Mouse (Mus musculus): ENCODE measurements around the gene Gp2.

Gp2 gene

GRCm38 (mm10) chr7:119459185-119459584, at the start of gene Gp2:
TSS of gene Gp2 (minus strand) at chr7:119459285.
- no peak for ATAC-seq (ENCODE audit: low TSS enrichment)

GRCm38 (mm10) chr7:119490041-119490780, 31.1 kb upstream of the Gp2 start:
- ATAC-seq (ENCODE audit: low TSS enrichment) = peak; percentile 89

- ATAC-seq (ENCODE audit: low TSS enrichment) = peak; percentile 94
Observed at GRCm38 (mm10) chr7:119486683-119487082, 27.6 kb upstream of the Gp2 start.

GRCm38 (mm10) chr7:119484154-119484553, 25.1 kb upstream of the Gp2 start:
- ATAC-seq (ENCODE audit: low TSS enrichment) = no peak

- no peak for ATAC-seq (ENCODE audit: low TSS enrichment)
Observed at GRCm38 (mm10) chr7:119479256-119479655, 20.2 kb upstream of the Gp2 start, which contains the start of gene Umod. TSS of gene Umod (minus strand) at chr7:119479282.

GRCm38 (mm10) chr7:119476500-119477389, 17.7 kb upstream of the Gp2 start:
- no peak for ATAC-seq (ENCODE audit: low TSS enrichment)

GRCm38 (mm10) chr7:119454192-119454591, 4.9 kb downstream of the Gp2 start:
- no peak for ATAC-seq (ENCODE audit: low TSS enrichment)

GRCm38 (mm10) chr7:119443849-119444248, 15.2 kb downstream of the Gp2 start:
- no peak; the same call in 1 of the 2 replicates for ATAC-seq (ENCODE audit: low TSS enrichment)

- ATAC-seq (ENCODE audit: low TSS enrichment) = no peak
Observed at GRCm38 (mm10) chr7:119441938-119442337, 17.1 kb downstream of the Gp2 start.

GRCm38 (mm10) chr7:119427180-119427616, 31.9 kb downstream of the Gp2 start:
- peak; percentile 96 for ATAC-seq (ENCODE audit: low TSS enrichment)

GRCm38 (mm10) chr7:119420730-119421129, 38.4 kb downstream of the Gp2 start:
- ATAC-seq (ENCODE audit: low TSS enrichment) = no peak

GRCm38 (mm10) chr7:119418523-119418922, 40.6 kb downstream of the Gp2 start:
- ATAC-seq (ENCODE audit: low TSS enrichment) = no peak

GRCm38 (mm10) chr7:119394050-119394732, 64.9 kb downstream of the Gp2 start:
- ATAC-seq (ENCODE audit: low TSS enrichment) = no peak

All from frontal cortex, adult (tissue).